Mouse (Mus musculus) frontal cortex, postnatal 25 days (tissue): ENCODE data around the gene Cd9.

Source experiments
- DNase-seq, 2 experiments: peaks; one replicate each; pipeline ENCODE4 v3.0.0; 2022; ENCODE audit warnings: low spot score in 2 of 2

Cd9 gene

GRCm38 (mm10) chr6:125494092-125494871, at the start of gene Cd9:
Gene Cd9, minus strand, starts transcription at chr6:125494791.
- peak in 1 of 2 experiments; percentile 22 for DNase-seq

- DNase-seq, result no peak
Measured at GRCm38 (mm10) chr6:125541296-125541695, 46.7 kb upstream of the Cd9 start.

GRCm38 (mm10) chr6:125540826-125541225, 46.2 kb upstream of the Cd9 start:
- DNase-seq, result no peak

DNA sequence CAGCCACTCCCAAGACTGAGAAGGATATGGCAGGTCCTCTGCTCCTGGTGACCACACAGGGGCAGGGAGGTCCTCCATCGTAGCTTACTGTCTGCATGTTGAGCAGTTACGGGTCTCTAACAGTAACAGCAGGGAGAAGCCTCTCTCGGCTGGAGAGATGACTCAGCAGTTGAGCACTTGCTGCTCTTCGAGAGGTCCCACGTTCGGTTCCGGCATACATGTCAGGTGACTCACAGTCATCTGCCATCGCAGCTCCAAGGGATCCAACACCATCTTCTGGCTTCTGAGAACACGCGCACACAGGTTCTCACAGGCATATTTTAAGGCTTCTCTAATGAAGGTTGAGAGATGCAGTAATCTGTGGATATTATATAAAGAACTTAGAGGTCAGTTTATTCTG, 45.6 kb upstream of the Cd9 start:
- no peak for DNase-seq

DNA sequence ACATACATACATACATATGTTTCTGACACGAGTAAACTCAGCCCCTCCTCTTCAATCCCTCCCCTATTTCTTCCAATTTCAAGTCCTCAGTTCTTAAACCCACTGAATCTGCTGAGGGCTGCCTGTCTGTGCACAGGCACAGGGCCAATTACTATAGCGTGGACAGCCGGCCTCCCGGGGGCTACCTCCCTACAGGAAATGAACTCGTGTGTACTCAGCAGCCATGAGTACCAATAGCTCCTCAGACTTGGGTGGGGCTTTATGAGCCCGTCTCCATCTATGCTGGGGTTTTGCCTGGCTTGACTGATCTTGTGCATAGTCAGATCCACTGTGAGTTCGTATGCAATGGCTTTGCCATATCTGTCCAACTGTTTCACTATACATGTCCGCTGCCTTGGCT, 44.8 kb upstream of the Cd9 start:
- no peak for DNase-seq

DNA sequence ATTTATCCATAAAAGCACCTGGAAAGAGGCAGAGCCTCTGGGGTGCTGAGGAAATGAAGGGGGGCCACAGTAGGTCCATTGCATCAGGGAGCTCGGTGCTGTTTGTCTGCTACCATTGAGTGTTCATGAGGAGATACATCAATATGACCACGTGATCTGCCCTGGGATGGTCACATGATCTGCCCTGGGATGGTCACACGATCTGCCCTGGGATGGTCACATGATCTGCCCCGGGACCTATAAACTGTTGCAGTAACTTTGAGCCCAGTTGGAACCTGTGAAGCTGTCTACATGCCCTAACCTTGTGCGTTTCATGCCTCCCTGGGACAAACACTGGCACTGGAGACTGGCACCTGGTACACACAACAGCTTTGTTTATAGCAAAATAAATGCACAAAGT, 43.9 kb upstream of the Cd9 start:
- no peak for DNase-seq

- no peak for DNase-seq
Measured at GRCm38 (mm10) chr6:125534990-125535389, 40.4 kb upstream of the Cd9 start.

DNA sequence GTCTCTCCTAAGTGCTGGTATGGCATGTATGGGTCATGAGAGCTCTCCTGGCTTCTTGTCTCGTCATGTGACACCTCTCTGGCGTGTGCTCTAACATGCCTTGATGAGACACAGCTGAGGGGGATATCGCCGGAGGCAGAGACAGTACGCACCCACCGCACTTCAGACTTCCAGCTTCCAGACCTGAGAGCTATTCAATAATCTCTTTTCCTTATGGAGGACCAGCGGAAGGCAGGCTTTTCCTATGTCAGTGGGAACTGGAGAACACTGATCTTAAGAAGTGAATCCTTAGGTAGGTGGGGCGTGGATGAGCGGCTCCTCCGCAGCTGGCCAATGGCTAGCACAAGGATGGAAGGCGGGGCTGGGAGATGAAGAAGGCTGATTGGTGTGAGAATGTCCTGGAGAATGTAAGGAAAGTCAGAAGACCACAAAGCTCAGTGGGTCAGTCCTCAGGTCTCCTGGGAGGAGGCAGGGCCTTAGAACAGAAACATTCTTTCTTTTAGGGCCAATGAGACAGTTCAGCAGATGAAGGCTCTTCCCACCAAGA, 38.6 kb upstream of the Cd9 start:
- no peak for DNase-seq

DNA sequence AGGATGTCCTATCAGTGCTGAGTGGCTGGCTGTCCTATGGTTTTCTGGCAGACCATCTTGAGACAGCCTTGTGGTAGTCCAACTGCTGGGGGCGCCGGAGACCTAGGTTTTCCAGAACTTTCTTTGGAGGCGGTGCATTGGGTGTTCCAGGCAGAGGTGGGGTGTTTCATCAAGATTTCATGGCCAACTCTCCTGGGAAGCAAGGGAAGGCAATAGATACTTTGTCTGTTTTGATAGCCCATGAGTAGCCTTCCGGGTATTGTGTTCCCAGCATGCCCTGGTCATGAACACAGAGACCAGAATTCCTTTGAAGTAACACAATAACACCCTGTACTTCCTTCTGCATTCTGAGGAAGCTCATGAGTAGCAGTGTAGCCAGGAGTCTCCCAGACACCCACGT, 34.9 kb upstream of the Cd9 start:
- DNase-seq, result no peak

DNA sequence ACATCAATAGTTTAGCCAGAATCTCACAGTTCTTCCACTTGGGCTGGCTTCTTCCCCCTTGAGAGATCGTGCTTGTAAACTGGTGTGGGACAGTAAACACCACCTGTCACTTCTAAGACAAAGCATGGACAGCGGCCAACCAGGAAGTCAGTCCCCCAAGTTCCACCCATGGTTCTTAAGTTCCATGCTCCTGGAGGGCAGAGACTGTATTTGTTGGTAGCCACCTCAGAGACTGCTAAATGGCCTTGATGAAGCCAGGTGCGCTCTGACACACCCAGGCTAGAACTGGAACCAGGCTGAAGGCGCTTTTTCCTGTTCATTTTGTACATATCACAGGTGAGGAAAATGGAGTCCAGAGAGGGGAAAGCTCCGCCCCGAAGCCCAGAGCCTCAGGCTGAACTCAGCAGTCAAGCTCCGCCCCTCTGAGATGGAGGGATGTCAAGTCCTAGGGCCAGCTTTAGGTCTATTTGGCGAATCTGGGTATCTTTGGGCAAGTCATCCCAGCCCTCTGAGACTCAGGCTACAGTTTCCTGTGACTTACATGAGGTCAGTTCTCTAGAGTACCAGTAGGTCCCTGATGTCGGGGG, 34.1 kb upstream of the Cd9 start:
- DNase-seq, result no peak

- DNase-seq, result no peak
Measured at GRCm38 (mm10) chr6:125526066-125526465, 31.5 kb upstream of the Cd9 start.

DNA sequence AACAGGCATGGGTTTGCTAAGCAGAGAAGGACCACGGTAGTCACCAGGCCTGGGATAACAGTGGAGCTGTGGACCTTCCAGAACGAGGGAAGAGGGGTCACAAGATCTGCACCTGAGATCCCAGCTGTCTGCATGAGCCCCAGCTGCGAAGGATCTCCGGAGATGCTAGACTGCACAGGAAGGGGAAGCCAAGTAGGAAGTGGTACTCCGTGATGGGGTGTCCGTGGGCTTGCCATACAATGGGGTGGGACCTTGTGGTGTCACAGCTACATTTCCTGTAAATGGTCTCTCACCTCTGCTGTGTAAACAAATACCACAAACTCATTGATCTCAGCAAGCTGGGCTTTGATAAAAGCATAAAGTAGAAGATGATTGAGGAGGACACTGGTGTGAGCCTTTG, 29.4 kb upstream of the Cd9 start:
- no peak for DNase-seq

GRCm38 (mm10) chr6:125521558-125522193, 27.1 kb upstream of the Cd9 start:
- no peak for DNase-seq

DNA sequence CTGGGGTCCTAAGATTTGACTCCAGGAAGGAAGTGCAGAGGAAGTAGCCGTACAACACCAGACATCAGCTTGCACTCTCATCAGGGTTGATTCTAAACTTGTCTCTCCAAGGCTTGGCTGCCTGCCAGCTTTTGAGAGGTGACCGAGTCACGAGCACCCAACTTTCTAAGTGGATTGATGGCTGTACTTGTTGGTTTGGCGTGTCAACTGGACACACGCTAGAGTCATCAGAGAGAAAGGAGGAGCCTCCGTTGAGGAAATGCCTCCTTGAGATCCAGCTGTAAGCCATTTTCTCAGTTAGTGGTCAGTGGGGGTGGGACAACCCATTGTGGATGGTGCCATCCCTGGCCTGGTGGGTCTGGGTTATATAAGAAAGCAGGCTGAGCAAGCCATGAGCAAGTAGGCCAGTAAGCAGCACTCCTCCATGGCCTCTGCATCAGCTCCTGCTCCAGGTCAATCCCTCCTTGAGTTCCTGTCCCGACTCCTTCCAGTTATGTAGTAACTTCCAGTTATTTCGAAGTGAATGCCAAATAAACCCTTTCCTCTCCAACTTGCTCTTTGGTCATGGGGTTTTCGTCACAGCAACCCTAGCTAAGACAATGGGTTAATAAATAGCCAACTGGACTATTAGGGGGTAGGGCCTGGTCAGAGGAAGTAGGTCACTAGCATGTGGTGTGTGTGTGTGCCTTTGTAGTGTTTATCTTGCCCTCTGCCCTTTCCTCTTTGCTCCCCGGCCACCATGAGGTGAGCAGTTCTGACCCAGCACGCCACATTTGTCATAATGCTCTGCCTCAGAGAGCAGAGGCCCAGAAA, 21.1 kb upstream of the Cd9 start:
- no peak for DNase-seq

DNA sequence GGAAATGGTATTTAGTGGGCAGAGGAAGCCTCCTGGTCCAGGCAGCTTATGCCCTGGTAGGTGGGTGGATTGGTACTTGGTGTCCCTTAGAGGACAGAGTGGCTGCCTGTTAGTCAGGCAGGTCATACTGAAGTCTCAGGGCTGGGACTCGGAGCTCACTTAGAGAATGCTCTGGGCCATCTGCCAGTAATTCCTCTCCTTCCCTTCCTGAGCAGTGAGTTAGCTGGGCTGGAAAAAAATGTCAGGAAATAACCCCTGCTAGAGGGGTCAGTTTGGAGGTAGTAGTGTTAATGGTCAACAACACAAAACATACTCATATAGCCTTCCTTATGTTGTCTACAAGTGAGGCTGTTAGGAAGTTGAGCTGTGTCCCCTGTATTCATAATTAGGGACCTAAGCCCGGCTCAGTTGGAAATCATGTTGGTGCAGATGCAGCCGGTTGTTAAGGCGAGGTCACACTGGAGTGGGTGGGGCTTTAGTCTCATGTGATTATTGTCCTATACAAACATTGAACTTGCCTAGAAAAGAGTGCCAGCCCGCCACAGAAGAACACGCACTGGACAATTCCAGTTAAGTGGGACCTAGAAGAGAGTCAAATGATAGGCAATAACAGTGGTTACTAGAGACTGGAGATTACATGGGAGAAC, 18.5 kb upstream of the Cd9 start:
- DNase-seq, result no peak

- no peak for DNase-seq
Measured at GRCm38 (mm10) chr6:125511196-125511595, 16.6 kb upstream of the Cd9 start.

DNA sequence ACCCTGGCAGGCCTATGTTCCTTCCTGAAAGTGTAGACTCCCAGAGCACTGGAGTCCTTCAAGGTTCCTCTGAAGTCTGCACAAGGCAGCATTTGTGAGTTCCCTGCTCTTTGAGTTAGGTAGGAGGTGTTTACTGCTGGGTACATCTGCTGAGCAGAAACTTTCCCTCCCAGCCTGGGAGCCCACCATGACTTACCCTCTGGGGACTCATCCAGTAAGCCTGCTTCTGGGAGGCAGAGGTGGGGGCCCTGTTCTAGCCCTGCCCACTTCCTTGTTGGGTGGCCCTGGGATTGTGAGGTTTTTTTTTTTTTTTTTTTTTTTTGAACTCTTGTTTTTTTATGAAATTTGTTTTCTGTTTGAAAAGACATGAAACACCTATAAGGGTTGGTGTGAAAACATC, 16.1 kb upstream of the Cd9 start:
- no peak for DNase-seq

- no peak for DNase-seq
Measured at GRCm38 (mm10) chr6:125509783-125510182, 15.2 kb upstream of the Cd9 start.

GRCm38 (mm10) chr6:125506427-125506826, 11.8 kb upstream of the Cd9 start:
- no peak for DNase-seq

DNA sequence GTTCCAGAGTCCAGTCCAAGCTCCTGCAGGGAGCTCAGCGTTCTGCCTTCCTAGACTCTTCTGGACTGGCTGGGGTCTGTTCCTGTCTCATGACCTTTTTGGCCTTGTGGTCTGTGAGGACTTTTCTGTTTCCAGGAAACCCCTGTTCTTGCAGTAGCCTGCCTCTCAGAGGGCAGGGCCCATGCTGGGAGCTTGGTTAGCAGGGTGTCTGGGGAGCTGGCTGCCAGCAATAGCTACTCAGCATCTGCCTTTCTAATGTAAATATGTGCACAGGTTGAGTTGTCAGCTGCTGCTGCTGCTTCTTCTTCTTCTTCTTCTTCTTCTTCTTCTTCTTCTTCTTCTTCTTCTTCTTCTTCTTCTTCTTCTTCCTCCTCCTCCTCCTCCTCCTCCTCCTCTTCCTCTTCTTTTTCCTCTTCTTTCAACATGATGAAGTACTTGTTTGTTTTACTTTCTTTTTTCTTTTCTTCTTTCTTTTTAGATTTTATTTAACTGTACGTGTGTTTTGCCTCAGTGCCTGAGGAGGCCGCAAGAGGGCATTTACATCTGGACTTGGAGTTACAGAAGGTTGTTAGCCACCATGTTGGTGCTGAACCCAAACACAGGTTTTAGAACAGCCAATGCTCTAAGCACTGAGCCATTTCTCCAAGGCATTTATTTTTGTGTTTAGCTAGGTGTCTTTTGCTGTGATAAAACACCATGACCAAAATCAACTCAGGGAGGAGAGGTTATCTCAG, 10.2 kb upstream of the Cd9 start:
- DNase-seq, result no peak
